8 mouse cellular contexts compared by ENCODE assay signal in the genomic region with DNA sequence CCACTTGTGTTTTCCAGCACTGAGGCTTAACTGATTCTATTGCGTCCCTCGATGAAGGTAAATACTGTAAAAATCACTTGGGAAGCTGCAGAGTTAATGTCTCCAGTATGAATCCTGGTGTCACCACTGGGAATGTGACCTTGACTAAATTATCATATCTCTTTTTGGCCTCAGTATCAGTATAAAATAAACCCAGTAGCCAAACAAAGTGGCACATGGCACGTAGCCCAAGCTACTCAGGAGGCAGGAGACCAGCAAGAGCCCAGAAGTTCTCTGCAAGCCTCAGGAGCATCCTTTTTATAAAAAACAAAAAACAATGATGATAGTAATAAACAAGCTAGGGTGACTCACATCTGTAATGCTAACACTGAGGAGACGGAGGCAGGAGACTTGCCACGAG. TPM values are rescaled to one million over a fixed set of nuclear protein-coding genes. Genes with fewer than 3 reads are reported as not detected.
DNase-seq lines count a peak whose midpoint lies in the region; ATAC-seq and TF ChIP-seq lines count a peak whose summit lies in the region.

No protein-coding gene starts in this region.

- no peak for ATAC-seq in kidney, embryonic 15.5 days (replicated peaks; ENCODE audit: low FRiP score)
- ATAC-seq in kidney, embryonic 14.5 days (ENCODE audit: low FRiP score, low TSS enrichment) = no peak
- no peak for ATAC-seq in liver, embryonic 12.5 days
- ATAC-seq in erythroid progenitor cell, adult 5-6 weeks (replicated peaks; ENCODE audit: low FRiP score, poor library complexity, severe bottlenecking) = no peak

- no peak overlapping the region for H3K4me3 ChIP-seq in kidney, embryonic 15.5 days (replicated peaks)
- no peak overlapping the region for H3K4me3 ChIP-seq in kidney, embryonic 14.5 days (ENCODE audit: low read length)
- H3K4me3 ChIP-seq in heart, adult 2 months = peak overlapping the region; percentile 87; the same call in 1 of the 2 replicates
- 0 out of 2 replicates have a peak overlapping the region, but pooled peaks have one; percentile 99 for H3K4me3 ChIP-seq in liver, embryonic 12.5 days

- WGBS in kidney, embryonic 15.5 days = 77% methylated on average over 5 of the region's 5 CpGs
- WGBS in kidney, embryonic 14.5 days = 70% methylated on average over 5 of the region's 5 CpGs
- WGBS in heart, adult 2 months = 50% methylated on average over 5 of the region's 5 CpGs
- WGBS in liver, embryonic 12.5 days (ENCODE audit: insufficient replicate concordance) = 80% methylated on average over 5 of the region's 5 CpGs

- TF ChIP-seq CTCF in heart, adult 2 months (IDR thresholded peaks at IDR 0.05) = no peak

- H3K27ac ChIP-seq in kidney, embryonic 15.5 days = no peak overlapping the region
- no peak overlapping the region for H3K27ac ChIP-seq in kidney, embryonic 14.5 days (ENCODE audit: low read depth, low read length)
- peak overlapping the region; percentile 100 for H3K27ac ChIP-seq in heart, adult 2 months
- no peak overlapping the region for H3K27ac ChIP-seq in liver, embryonic 12.5 days

- peaks cover 17% of the 10 kb centered on the region for H3K4me1 ChIP-seq in kidney, embryonic 15.5 days
- peaks cover 9% of the 10 kb centered on the region; the same call in 1 of the 2 replicates for H3K4me1 ChIP-seq in kidney, embryonic 14.5 days (ENCODE audit: control insufficient read depth, insufficient read depth, low read length)
- H3K4me1 ChIP-seq in heart, adult 2 months (ENCODE audit: control insufficient read depth, insufficient read depth, low read length) = peaks cover 8% of the 10 kb centered on the region
- peaks cover 31% of the 10 kb centered on the region for H3K4me1 ChIP-seq in liver, embryonic 12.5 days

- intact Hi-C loops in heart, adult 2 months (cut with DNase I) = loop anchor here (2.0 kb wide), 3 partner anchors 46 to 106 kb away; partner anchors contain the start of genes Cluh, Mettl16 and Mnt

- peak overlapping the region; percentile 69; the same call in 1 of the 2 replicates for H3K4me2 ChIP-seq in kidney, embryonic 15.5 days
- H3K4me2 ChIP-seq in kidney, embryonic 14.5 days (replicated peaks; ENCODE audit: low read depth, low read length) = no peak overlapping the region; the same call in 1 of the 2 replicates
- H3K4me2 ChIP-seq in liver, embryonic 12.5 days = peak overlapping the region; percentile 76

- TF ChIP-seq POLR2A in heart, adult 2 months (IDR thresholded peaks at IDR 0.05; ENCODE audit: insufficient read depth, low read depth, low read length) = no peak

- TF ChIP-seq EP300 in heart, adult 2 months (IDR thresholded peaks at IDR 0.05; ENCODE audit: insufficient read depth, low read depth, low read length) = no peak

- DNase-seq in adrenal gland, postnatal 25 days = peak; percentile 45
- peak; percentile 57 to 61 for DNase-seq in heart, adult 2 months
- DNase-seq in spleen, postnatal 4 days (ENCODE audit: low spot score in 2 of 2) = no peak
- no peak for DNase-seq in urinary bladder, postnatal 36 days (ENCODE audit: low spot score in 2 of 2)

- no peak overlapping the region for H3K9ac ChIP-seq in kidney, embryonic 15.5 days
- no peak overlapping the region for H3K9ac ChIP-seq in kidney, embryonic 14.5 days (ENCODE audit: low read depth, low read length)
- no peak overlapping the region for H3K9ac ChIP-seq in heart, adult 2 months (ENCODE audit: low read depth, low read length)
- peak overlapping the region; percentile 98; the same call in 1 of the 2 replicates for H3K9ac ChIP-seq in liver, embryonic 12.5 days

- H3K9me3 ChIP-seq in kidney, embryonic 15.5 days (replicated peaks) = no peaks in the 10 kb centered on the region
- H3K9me3 ChIP-seq in kidney, embryonic 14.5 days (ENCODE audit: control insufficient read depth, low read length) = no peaks in the 10 kb centered on the region
- no peaks in the 10 kb centered on the region for H3K9me3 ChIP-seq in liver, embryonic 12.5 days (replicated peaks)

- H3K36me3 ChIP-seq in kidney, embryonic 15.5 days = no peaks in the 10 kb centered on the region
- H3K36me3 ChIP-seq in kidney, embryonic 14.5 days (ENCODE audit: control insufficient read depth, insufficient read depth, low read length) = no peaks in the 10 kb centered on the region
- H3K36me3 ChIP-seq in heart, adult 2 months (ENCODE audit: control insufficient read depth, insufficient read depth, low read length) = peaks cover 11% of the 10 kb centered on the region
- no peaks in the 10 kb centered on the region for H3K36me3 ChIP-seq in liver, embryonic 12.5 days

- peaks cover 2% of the 10 kb centered on the region; the same call in 1 of the 2 replicates for H3K79me2 ChIP-seq in heart, adult 2 months (replicated peaks; ENCODE audit: control insufficient read depth, insufficient read depth, low read length)

- H3K27me3 ChIP-seq in kidney, embryonic 15.5 days = no peaks in the 10 kb centered on the region
- no peaks in the 10 kb centered on the region for H3K27me3 ChIP-seq in kidney, embryonic 14.5 days (ENCODE audit: control insufficient read depth, insufficient read depth, low read length)
- H3K27me3 ChIP-seq in heart, adult 2 months (ENCODE audit: control insufficient read depth, insufficient read depth, low read length) = no peaks in the 10 kb centered on the region
- H3K27me3 ChIP-seq in liver, embryonic 12.5 days (replicated peaks) = 0 out of 2 replicates have a peak, but pooled peaks cover 5% of the 10 kb centered on the region

RNA-seq across cellular contexts. Expression of gene Pafah1b1, which starts 0.7 kb away (rescaled TPM):
- 42.0 and 50.1 TPM in 2 replicates for polyA plus RNA-seq in kidney, embryonic 15.5 days (2015; fragmentation: Nextera tagmentation; extraction: Ambion mirVana)
- polyA plus RNA-seq in kidney, embryonic 14.5 days (2014; fragmentation: Nextera tagmentation; extraction: Ambion mirVana) = 63.6 and 74.1 TPM in 2 replicates
- total RNA-seq in adrenal gland, postnatal 25 days (2021) = 141 and 192 TPM in 2 replicates
- 100 to 1,000 TPM; 208 to 233 TPM for total RNA-seq in heart, adult 2 months (2021)
- polyA plus RNA-seq in heart, adult 2 months (2012; rRNA removed) = 30.2 and 73.0 TPM in 2 replicates
- polyA plus RNA-seq in liver, embryonic 12.5 days (2016; fragmentation: Nextera tagmentation; extraction: Ambion mirVana) = 54.3 and 54.7 TPM in 2 replicates
- 71.7 and 86.5 TPM in 2 replicates for total RNA-seq in erythroid progenitor cell, adult 5-6 weeks (2015; ENCODE audit: low replicate concordance)
- 70.0 and 99.2 TPM in 2 replicates for total RNA-seq in erythroid progenitor cell, adult 5-6 weeks (2017; ENCODE audit: low replicate concordance)

RNA-seq across cellular contexts. Expression of gene Mettl16, which starts 45.4 kb away (rescaled TPM):
- 54.8 and 55.4 TPM in 2 replicates for polyA plus RNA-seq in kidney, embryonic 15.5 days (2015; fragmentation: Nextera tagmentation; extraction: Ambion mirVana)
- 34.6 and 42.0 TPM in 2 replicates for polyA plus RNA-seq in kidney, embryonic 14.5 days (2014; fragmentation: Nextera tagmentation; extraction: Ambion mirVana)
- total RNA-seq in adrenal gland, postnatal 25 days (2021) = 34.2 and 35.9 TPM in 2 replicates
- 10 to 100 TPM; 16.3 to 17.8 TPM for total RNA-seq in heart, adult 2 months (2021)
- 2.8 and 4.6 TPM in 2 replicates for polyA plus RNA-seq in heart, adult 2 months (2012; rRNA removed)
- 44.3 and 46.6 TPM in 2 replicates for polyA plus RNA-seq in liver, embryonic 12.5 days (2016; fragmentation: Nextera tagmentation; extraction: Ambion mirVana)
- 2.5 and 5.0 TPM in 2 replicates for total RNA-seq in erythroid progenitor cell, adult 5-6 weeks (2015; ENCODE audit: low replicate concordance)
- 3.1 and 5.4 TPM in 2 replicates for total RNA-seq in erythroid progenitor cell, adult 5-6 weeks (2017; ENCODE audit: low replicate concordance)

Comparison
In these comparisons a context has a peak if more than half of its experiments do, and no peak if none do; other contexts are left out.
1. H3K4me3 ChIP-seq: peak in heart, adult 2 months (single experiment) and liver, embryonic 12.5 days (single experiment); none in kidney, embryonic 15.5 days (single experiment) and kidney, embryonic 14.5 days (single experiment).
2. DNase-seq: peak in adrenal gland, postnatal 25 days (single experiment) and heart, adult 2 months (2 of 2); none in spleen, postnatal 4 days (0 of 2) and urinary bladder, postnatal 36 days (0 of 2).